Mouse (Mus musculus) gastrocnemius, postnatal 25 days (tissue): ENCODE results near the gene Magoh. TPM values are rescaled to one million over a fixed set of nuclear protein-coding genes. Genes with fewer than 3 reads are reported as not detected.

ENCODE experiments used
- DNase-seq: peaks from one replicate; pipeline ENCODE4 v3.0.0; 2022
- total RNA-seq, 2 experiments: library from RNA; stranded (reverse); gene quantifications; 1 replicate in 1 of 2; 2 replicates in 1 of 2; pipeline ENCODE4 v1.2.3; 2021

The Magoh gene
- total RNA-seq, 2 experiments from 2014 or later = 19.9 to 25.8 TPM

DNA sequence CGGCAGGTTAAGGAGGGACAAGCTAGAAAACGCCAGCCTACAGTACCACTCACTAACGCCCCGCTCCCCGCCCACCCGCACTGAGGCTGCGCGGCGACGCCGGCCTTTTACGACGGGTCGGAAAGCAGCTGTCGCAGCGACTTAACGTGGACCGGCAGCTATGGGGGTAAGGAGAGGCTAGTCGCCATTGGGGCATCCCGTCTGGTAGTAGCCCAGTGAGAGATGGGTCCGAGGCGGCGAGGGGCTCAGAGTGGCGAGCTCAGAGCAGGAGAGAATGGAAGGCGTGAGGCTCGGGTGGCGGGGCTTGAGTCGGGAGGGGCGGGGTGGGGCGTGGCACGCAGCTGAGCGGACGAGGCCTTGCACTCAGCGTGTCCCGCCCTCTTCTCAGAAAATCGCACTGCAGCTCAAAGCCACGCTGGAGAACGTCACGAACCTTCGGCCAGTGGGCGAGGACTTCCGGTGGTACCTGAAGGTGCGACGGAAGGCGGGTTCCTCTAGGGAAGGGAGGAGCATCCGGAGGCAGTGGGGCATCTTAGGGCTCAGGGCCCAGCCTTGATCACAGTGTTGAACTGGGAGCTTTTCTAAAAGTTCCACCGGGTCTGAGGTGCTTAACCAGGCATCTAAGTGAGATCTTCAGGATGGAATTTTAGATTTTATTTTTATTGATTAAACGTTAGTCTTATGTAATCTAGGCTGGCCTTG, 10.3 kb downstream of the Magoh start, which contains the start of gene 0610037L13Rik:
Gene 0610037L13Rik, plus strand, starts transcription at position 83 of the 702 bp plus-strand sequence.
- DNase-seq = peak; percentile 92

DNA sequence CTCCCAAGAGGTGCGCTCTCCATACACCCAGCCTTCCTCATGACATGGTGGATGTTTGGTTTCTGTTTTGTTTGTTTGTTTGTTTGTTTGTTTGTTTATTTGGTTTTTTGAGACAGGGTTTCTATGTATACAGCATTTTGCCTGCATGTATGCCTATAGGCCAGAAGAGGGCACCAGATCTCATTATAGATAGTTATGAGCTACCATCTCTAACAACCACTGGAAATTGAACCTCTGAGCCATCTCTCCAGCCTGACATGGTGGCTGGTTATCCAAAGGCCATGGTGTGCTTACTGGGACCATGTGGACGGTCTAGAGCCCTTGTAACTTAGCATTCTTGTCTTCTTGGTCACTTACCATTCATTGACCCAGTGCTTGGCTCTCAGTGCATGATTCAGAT, 13.1 kb downstream of the Magoh start:
- DNase-seq = no peak

GRCm38 (mm10) chr4:107899211-107899927, 19.8 kb downstream of the Magoh start:
- no peak for DNase-seq

GRCm38 (mm10) chr4:107900206-107900605, 20.7 kb downstream of the Magoh start:
- no peak for DNase-seq

- no peak for DNase-seq
Observed at GRCm38 (mm10) chr4:107904252-107904651, 24.7 kb downstream of the Magoh start.

DNA sequence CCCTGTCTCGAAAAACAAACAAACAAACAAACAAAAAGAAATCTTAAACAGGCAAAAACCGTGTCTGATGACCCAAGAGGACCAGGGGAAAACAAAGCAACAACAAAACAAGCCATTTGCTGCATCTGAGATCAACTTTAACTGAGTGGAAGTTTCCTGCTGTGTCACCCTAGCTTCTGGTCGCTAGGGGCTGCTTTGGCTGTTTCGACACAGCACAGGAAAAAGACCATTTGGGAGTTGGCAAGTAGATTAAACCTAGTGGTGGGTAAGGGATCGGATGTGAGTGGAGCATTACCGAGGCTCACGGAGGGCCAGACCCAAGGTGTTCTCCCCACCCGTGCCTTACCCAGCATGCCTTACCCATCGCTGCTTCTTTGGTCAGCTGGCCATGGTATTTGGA, 27.0 kb downstream of the Magoh start:
- no peak for DNase-seq

DNA sequence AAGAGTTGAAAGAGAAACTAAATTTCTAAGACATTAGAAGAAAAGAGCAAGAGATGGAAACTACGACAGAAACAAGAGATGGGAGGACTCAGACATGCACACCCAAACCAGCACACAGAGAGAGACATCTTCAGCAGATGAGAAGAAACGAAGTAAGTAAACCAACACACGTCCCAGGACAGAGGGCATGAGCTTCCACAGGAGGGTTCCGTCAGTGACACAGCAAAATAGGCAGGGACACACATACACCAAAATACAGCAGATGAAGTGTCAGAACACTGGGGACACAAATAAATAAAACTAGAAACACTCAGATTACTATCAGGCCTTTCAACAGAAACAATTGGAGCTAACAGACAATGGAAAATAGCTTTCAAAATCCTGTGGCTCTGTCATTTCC, 30.5 kb downstream of the Magoh start:
- no peak for DNase-seq

- no peak for DNase-seq
Observed at GRCm38 (mm10) chr4:107920336-107920735, 40.8 kb downstream of the Magoh start.

DNA sequence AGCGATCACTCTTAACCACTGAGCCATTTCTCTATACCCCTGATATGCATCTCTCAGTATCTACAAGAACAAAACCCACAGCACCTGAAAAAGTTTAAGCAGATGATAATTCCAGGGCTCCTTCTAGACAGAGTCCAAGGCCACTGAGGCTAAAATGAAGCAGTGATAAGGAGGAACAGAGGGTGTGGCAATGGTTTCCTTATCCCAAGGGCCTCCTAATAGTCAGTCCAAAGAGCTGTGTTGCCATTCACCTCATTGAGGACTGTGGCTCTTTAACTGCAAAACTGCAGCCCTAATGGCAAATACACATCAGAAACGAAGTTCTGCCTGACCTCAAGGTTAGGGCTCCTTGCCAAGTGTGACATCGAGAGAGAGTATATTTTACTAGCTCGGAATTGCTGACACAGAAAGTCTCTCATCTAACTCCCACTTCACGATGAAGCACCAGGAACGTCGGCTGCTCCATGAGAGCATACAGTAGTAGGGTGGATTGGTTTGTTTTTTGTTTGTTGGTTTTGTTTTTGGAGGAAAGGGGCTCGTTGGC, 41.7 kb downstream of the Magoh start:
- DNase-seq = no peak

DNA sequence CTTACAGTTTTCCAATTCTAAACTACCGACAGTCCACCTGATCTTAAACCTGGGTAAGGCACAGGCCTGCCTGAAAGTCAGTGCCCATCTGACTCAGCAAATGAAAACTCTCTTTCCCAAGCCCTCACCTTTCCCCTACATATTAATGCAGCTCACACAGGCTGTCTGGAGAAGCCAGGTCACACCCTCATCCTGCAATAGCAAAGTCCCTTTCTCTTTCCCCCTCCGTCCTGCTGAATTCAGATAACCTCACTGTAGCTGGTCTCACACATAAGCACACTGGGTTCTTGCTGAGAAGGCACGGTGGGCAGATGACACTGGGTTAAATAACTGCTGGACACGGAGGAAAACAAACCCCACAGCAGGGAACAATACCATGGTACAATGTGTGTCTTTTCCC, 42.4 kb downstream of the Magoh start:
- DNase-seq = no peak

DNA sequence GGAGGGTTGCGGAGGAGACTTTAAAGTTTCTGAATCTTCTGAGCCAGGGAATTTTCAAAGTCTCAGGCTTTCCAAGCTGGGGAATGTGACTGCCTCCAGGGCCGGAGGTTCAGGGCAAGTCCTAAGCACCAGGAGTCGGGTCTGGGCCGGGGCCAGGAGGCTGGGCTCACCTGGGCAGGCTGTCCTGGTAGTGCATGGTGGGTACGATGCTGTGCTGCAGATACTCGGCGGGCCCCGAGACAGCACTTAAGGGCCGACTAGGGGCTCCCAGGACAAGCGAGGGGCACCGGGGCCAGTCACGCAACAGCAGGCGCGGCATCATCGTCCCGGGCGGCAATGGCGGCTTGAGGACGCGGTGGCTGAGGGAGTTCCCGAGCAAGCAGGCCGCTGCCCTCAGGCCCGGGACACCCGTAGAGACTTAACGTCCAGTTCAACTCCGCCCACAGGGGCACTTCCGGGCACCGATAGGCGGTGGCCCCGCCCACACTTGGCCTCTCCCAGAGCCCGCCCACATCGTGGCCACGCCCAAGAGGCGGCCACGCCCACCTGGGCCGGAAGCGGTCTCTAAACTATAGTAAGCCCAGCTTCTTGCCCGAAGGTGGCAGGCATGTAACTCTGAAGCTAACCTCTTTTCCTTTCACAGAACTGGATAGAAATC, 43.7 kb downstream of the Magoh start, which contains the start of gene Cpt2:
Gene Cpt2, minus strand, starts transcription at position 466 of the 658 bp plus-strand sequence.
- peak; percentile 92 for DNase-seq

GRCm38 (mm10) chr4:107923803-107924194, 44.2 kb downstream of the Magoh start:
- DNase-seq = no peak

DNA sequence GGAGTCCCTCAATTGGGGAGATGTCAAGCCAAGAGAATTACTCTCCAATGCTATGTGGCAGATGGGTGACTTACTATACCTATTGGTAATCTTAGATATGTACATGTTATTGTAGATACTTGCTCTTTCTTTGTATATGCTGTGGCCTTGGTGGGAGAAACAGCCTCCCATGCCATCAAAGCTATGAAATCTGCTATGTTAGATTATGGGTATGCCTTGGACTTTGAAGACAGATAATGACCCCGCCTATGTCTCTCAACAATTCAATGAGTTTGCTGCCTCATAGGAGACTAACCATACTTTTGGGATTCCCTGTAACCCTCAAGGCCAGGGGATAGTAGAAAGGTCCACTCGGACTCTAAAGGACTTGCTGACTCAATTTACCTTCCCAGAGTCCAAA, 48.7 kb downstream of the Magoh start:
- no peak for DNase-seq

GRCm38 (mm10) chr4:107928726-107929125, 49.2 kb downstream of the Magoh start:
- no peak for DNase-seq

DNA sequence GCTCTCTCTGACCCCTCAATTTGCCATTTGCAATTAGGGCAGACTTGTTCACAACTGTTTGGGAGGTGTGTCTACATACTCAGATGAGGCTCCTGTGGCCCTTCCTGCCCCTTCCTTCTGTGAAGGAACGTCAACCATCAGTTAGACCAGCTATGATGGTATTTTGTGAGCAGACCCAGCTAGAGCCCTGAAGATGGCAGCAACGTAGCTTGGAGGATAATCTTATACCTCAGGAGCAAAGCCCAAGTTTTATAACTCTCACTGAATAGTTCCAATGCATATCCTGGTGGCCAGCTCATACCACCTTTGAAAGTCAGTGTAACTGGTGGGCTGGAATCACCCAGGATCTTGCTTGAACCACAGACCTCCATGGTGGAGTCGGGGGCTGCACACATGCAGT, 51.9 kb downstream of the Magoh start:
- DNase-seq = no peak

DNA sequence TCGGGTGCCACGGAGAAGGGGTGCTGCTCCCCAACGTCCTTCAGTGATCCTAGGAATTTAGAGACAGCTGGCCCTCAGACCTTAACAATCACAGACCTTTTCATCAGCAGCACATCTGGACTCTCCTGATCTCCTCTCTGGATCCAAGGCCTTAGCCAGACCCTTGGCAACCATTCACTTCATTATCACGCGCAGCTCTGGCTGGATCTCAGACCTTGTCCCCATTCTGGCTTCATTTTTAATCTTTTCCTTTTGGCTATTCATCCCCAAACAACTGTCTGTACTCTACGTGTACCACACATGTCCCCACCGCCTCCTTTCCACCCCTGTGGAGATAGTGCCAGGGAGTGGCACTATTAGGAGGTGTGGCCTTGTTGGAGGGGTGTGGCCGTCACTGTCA, 53.7 kb downstream of the Magoh start:
- no peak for DNase-seq

DNA sequence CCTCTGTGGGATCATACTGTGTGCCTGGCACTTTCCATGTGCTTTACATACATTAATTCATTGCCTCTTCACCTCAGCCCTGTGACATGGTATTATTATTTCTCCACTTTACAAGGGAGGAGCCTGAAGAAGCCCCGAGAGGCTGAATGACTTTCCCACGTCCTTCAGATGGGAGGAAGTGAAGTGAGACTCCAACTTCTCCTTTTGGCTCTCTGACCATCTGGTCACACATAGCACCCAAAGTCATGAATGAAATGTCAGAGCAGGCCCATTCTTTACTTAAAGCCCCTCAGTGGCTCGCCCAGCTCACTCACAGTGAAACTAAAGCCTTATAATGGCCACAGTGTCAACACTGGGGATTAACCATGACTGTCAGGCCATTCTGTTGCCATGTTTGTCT, 55.7 kb downstream of the Magoh start:
- DNase-seq = no peak

Other genes with a start within 250 kb of the Magoh start
- gene Dmrtb1, start 195.5 kb upstream of the Magoh start, total RNA-seq = not detected
- under 1 TPM in 1 of 2 experiments, not detected in 1; 0.29 TPM for gene Lrp8, start 77.5 kb upstream of the Magoh start, total RNA-seq
- gene 0610037L13Rik, start 10.1 kb downstream of the Magoh start, total RNA-seq = 10 to 100 TPM; 43.6 to 48.4 TPM
- gene Cpt2, start 43.9 kb downstream of the Magoh start, total RNA-seq = 10 to 100 TPM; 61.0 to 66.6 TPM
- gene Slc1a7, start 88.6 kb downstream of the Magoh start, total RNA-seq = under 1 TPM; 0.11 to 0.26 TPM
- 10 to 100 TPM in 1 of 2 experiments, 1 to 10 TPM in 1; 7.2 to 12.6 TPM for gene Podn, start 216.7 kb downstream of the Magoh start, total RNA-seq